Mouse (Mus musculus): ENCODE measurements around the gene Ctns. TPM values are rescaled to one million over a fixed set of nuclear protein-coding genes. Genes with fewer than 3 reads are reported as not detected.

Ctns gene
- polyA plus RNA-seq, 1 experiment from 2014 or later, result 15.9 TPM

- Histone ChIP-seq H3K4me1 (replicated peaks; ENCODE audit: control insufficient read depth, insufficient read depth) (no peaks in the 10 kb centered on the region), H3K27me3 (ENCODE audit: control insufficient read depth, insufficient read depth, low read length) (no peaks in the 10 kb centered on the region), H3K4me3 (ENCODE audit: low read depth, low read length) (no peak overlapping the region), H3K9me3 (ENCODE audit: control insufficient read depth, low read length) (no peaks in the 10 kb centered on the region), H3K9ac (ENCODE audit: low read length) (no peak overlapping the region), H3K36me3 (ENCODE audit: control insufficient read depth, insufficient read depth, low read length) (no peaks in the 10 kb centered on the region), H3K4me2 (replicated peaks; ENCODE audit: low read depth) (no peak overlapping the region), H3K27ac (replicated peaks) (no peak overlapping the region)
- DNase-seq (ENCODE audit: low spot score), result no peak
- no peak for ATAC-seq (ENCODE audit: low FRiP score, low TSS enrichment)
- TF ChIP-seq EP300 (optimal IDR thresholded peaks at IDR 0.05) (no peak), CTCF (IDR thresholded peaks at IDR 0.05; ENCODE audit: low read depth) (no peak)
- 68% methylated on average over 1 of the region's 1 CpGs for WGBS
Measured at GRCm38 (mm10) chr11:73220651-73221050, 21.8 kb upstream of the Ctns start.

- no peak overlapping the region for H3K9ac ChIP-seq (ENCODE audit: low read length)
- H3K27ac ChIP-seq (replicated peaks), result no peak overlapping the region
- no peaks in the 10 kb centered on the region for H3K9me3 ChIP-seq (ENCODE audit: control insufficient read depth, low read length)
- no peaks in the 10 kb centered on the region for H3K4me1 ChIP-seq (replicated peaks; ENCODE audit: control insufficient read depth, insufficient read depth)
- WGBS, result 63% methylated on average over 2 of the region's 2 CpGs
- H3K4me3 ChIP-seq (ENCODE audit: low read depth, low read length), result no peak overlapping the region
- DNase-seq (ENCODE audit: low spot score) (no peak), ATAC-seq (ENCODE audit: low FRiP score, low TSS enrichment) (no peak)
- no peaks in the 10 kb centered on the region for H3K36me3 ChIP-seq (ENCODE audit: control insufficient read depth, insufficient read depth, low read length)
- H3K4me2 ChIP-seq (replicated peaks; ENCODE audit: low read depth), result no peak overlapping the region
- H3K27me3 ChIP-seq (ENCODE audit: control insufficient read depth, insufficient read depth, low read length), result no peaks in the 10 kb centered on the region
- TF ChIP-seq CTCF (IDR thresholded peaks at IDR 0.05; ENCODE audit: low read depth) (peak; percentile 27; the same call in 1 of the 2 replicates), EP300 (optimal IDR thresholded peaks at IDR 0.05) (no peak)
Measured at GRCm38 (mm10) chr11:73219671-73220070, 20.8 kb upstream of the Ctns start.

GRCm38 (mm10) chr11:73213956-73214355, 15.1 kb upstream of the Ctns start:
- ATAC-seq (ENCODE audit: low FRiP score, low TSS enrichment) (no peak), DNase-seq (ENCODE audit: low spot score) (no peak)
- TF ChIP-seq EP300 (optimal IDR thresholded peaks at IDR 0.05), result no peak
- TF ChIP-seq CTCF (IDR thresholded peaks at IDR 0.05; ENCODE audit: low read depth), result no peak
- H3K4me2 ChIP-seq (replicated peaks; ENCODE audit: low read depth), result no peak overlapping the region
- no peak overlapping the region for H3K27ac ChIP-seq (replicated peaks)
- 72% methylated on average over 3 of the region's 3 CpGs for WGBS
- H3K27me3 ChIP-seq (ENCODE audit: control insufficient read depth, insufficient read depth, low read length), result no peaks in the 10 kb centered on the region
- H3K36me3 ChIP-seq (ENCODE audit: control insufficient read depth, insufficient read depth, low read length), result no peaks in the 10 kb centered on the region
- H3K9me3 ChIP-seq (ENCODE audit: control insufficient read depth, low read length), result no peaks in the 10 kb centered on the region
- no peaks in the 10 kb centered on the region for H3K4me1 ChIP-seq (replicated peaks; ENCODE audit: control insufficient read depth, insufficient read depth)
- H3K9ac ChIP-seq (ENCODE audit: low read length), result no peak overlapping the region
- no peak overlapping the region for H3K4me3 ChIP-seq (ENCODE audit: low read depth, low read length)

GRCm38 (mm10) chr11:73207621-73208020, 8.8 kb upstream of the Ctns start:
- 71% methylated on average over 2 of the region's 2 CpGs for WGBS
- no peak for ATAC-seq (ENCODE audit: low FRiP score, low TSS enrichment)
- no peak for DNase-seq (ENCODE audit: low spot score)

GRCm38 (mm10) chr11:73205194-73205593, 6.4 kb upstream of the Ctns start:
- H3K27me3 ChIP-seq (ENCODE audit: control insufficient read depth, insufficient read depth, low read length), result no peaks in the 10 kb centered on the region
- H3K4me3 ChIP-seq (ENCODE audit: low read depth, low read length), result no peak overlapping the region
- 69% methylated on average over 7 of the region's 7 CpGs for WGBS
- ATAC-seq (ENCODE audit: low FRiP score, low TSS enrichment) (no peak), DNase-seq (ENCODE audit: low spot score) (no peak)
- no peaks in the 10 kb centered on the region for H3K4me1 ChIP-seq (replicated peaks; ENCODE audit: control insufficient read depth, insufficient read depth)
- H3K9me3 ChIP-seq (ENCODE audit: control insufficient read depth, low read length), result no peaks in the 10 kb centered on the region
- H3K9ac ChIP-seq (ENCODE audit: low read length), result no peak overlapping the region
- no peaks in the 10 kb centered on the region for H3K36me3 ChIP-seq (ENCODE audit: control insufficient read depth, insufficient read depth, low read length)
- no peak overlapping the region for H3K27ac ChIP-seq (replicated peaks)
- no peak for TF ChIP-seq CTCF (IDR thresholded peaks at IDR 0.05; ENCODE audit: low read depth)
- TF ChIP-seq EP300 (optimal IDR thresholded peaks at IDR 0.05), result no peak
- H3K4me2 ChIP-seq (replicated peaks; ENCODE audit: low read depth), result no peak overlapping the region

More at GRCm38 (mm10) chr11:73207621-73208020, 8.8 kb upstream of the Ctns start:
- no peaks in the 10 kb centered on the region for H3K4me1 ChIP-seq (replicated peaks; ENCODE audit: control insufficient read depth, insufficient read depth)
- H3K4me3 ChIP-seq (ENCODE audit: low read depth, low read length), result no peak overlapping the region
- H3K9ac ChIP-seq (ENCODE audit: low read length), result no peak overlapping the region
- no peaks in the 10 kb centered on the region for H3K9me3 ChIP-seq (ENCODE audit: control insufficient read depth, low read length)
- H3K27ac ChIP-seq (replicated peaks), result no peak overlapping the region
- no peak overlapping the region for H3K4me2 ChIP-seq (replicated peaks; ENCODE audit: low read depth)
- no peaks in the 10 kb centered on the region for H3K27me3 ChIP-seq (ENCODE audit: control insufficient read depth, insufficient read depth, low read length)
- no peaks in the 10 kb centered on the region for H3K36me3 ChIP-seq (ENCODE audit: control insufficient read depth, insufficient read depth, low read length)
- TF ChIP-seq EP300 (optimal IDR thresholded peaks at IDR 0.05) (no peak), CTCF (IDR thresholded peaks at IDR 0.05; ENCODE audit: low read depth) (peak; percentile 54)

- DNase-seq (ENCODE audit: low spot score) (no peak), ATAC-seq (ENCODE audit: low FRiP score, low TSS enrichment) (no peak)
- Histone ChIP-seq H3K27me3 (ENCODE audit: control insufficient read depth, insufficient read depth, low read length) (no peaks in the 10 kb centered on the region), H3K9me3 (ENCODE audit: control insufficient read depth, low read length) (no peaks in the 10 kb centered on the region), H3K4me1 (replicated peaks; ENCODE audit: control insufficient read depth, insufficient read depth) (no peaks in the 10 kb centered on the region), H3K9ac (ENCODE audit: low read length) (no peak overlapping the region), H3K4me2 (replicated peaks; ENCODE audit: low read depth) (no peak overlapping the region), H3K4me3 (ENCODE audit: low read depth, low read length) (no peak overlapping the region), H3K27ac (replicated peaks) (no peak overlapping the region), H3K36me3 (ENCODE audit: control insufficient read depth, insufficient read depth, low read length) (no peaks in the 10 kb centered on the region)
- TF ChIP-seq EP300 (optimal IDR thresholded peaks at IDR 0.05) (no peak), CTCF (IDR thresholded peaks at IDR 0.05; ENCODE audit: low read depth) (no peak)
- 82% methylated on average over 8 of the region's 8 CpGs for WGBS
Measured at GRCm38 (mm10) chr11:73203895-73204294, 5.1 kb upstream of the Ctns start.

Data from stomach, postnatal 0 days (tissue).